Comparison of ENCODE assay signal across 8 mouse cellular contexts in the genomic region with DNA sequence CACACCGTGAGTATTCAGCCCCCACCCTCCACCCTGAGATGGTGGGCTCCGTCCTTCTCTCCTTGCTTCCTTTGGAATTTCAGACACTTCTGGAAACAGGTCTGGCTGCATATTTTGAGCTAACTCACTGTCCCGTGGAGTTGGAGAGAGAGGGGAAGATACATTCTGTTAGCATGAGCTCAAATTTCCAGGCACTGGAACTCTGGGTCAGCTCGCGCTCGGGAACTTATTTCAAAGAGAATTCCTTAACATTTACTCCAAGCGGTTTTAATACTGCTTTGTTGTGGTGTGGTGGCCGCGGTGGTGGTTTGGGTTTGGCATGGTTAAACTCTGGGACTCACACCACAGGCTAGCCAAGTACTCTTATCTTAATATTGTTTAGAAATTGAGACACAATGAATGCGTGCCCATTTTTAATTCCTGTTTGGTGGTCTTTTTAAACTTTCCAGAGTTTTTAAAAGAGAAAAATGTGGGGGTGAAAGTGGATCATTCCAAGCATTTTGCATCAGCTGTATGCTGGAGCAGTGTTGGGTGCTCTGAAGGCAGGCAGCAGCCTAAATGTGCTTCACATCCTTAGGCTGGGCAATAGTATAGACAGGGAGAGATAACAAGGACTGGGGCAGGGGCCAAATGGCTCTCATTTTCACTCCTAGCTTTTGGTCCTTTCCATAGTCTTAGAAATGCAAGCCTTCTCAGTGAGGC.
A peak's percentile ranks its signal among the peaks of the same experiment; 100 is the strongest.
DNase-seq lines count a peak whose midpoint lies in the region; ATAC-seq lines count a peak whose summit lies in the region.

No protein-coding gene starts in this region.

- H3K4me2 ChIP-seq in heart, embryonic 16.5 days (ENCODE audit: low read depth, low read length), result peak overlapping the region; percentile 77
- peak overlapping the region; percentile 59 for H3K4me2 ChIP-seq in liver, embryonic 13.5 days

- peaks cover 27% of the 10 kb centered on the region for H3K36me3 ChIP-seq in heart, embryonic 16.5 days (ENCODE audit: control insufficient read depth, insufficient read depth)
- H3K36me3 ChIP-seq in liver, embryonic 13.5 days, result peaks cover 24% of the 10 kb centered on the region

- H3K4me1 ChIP-seq in heart, embryonic 16.5 days (ENCODE audit: control insufficient read depth, insufficient read depth, low read length), result peaks cover 25% of the 10 kb centered on the region
- no peaks in the 10 kb centered on the region for H3K4me1 ChIP-seq in liver, embryonic 13.5 days (replicated peaks)

- no peaks in the 10 kb centered on the region for H3K27me3 ChIP-seq in heart, embryonic 16.5 days (ENCODE audit: control insufficient read depth, insufficient read depth, low read length)
- H3K27me3 ChIP-seq in liver, embryonic 13.5 days, result peaks cover 36% of the 10 kb centered on the region

- DNase-seq in 3T3-L1 (ENCODE audit: low read depth, low spot score), result peak; percentile 3
- peak; percentile 82 for DNase-seq in Muller cell, postnatal 12 days (ENCODE audit: inconsistent ontology term)
- DNase-seq in liver, embryonic 13.5 days, result no peak
- DNase-seq in adrenal gland, adult 18-20 months (ENCODE audit: low spot score in 2 of 2), result no peak
- no peak for DNase-seq in cerebellum, postnatal 36 days
- DNase-seq in thymus, adult 18-20 months, result no peak
- DNase-seq in left cerebral cortex, adult 9 months (ENCODE audit: low spot score in 2 of 2), result no peak

- peak overlapping the region; percentile 76 for H3K9ac ChIP-seq in heart, embryonic 16.5 days (ENCODE audit: low read length)
- H3K9ac ChIP-seq in liver, embryonic 13.5 days, result peak overlapping the region; percentile 22; the same call in 1 of the 2 replicates

- H3K9me3 ChIP-seq in heart, embryonic 16.5 days (replicated peaks; ENCODE audit: control insufficient read depth, low read length), result no peaks in the 10 kb centered on the region
- no peaks in the 10 kb centered on the region for H3K9me3 ChIP-seq in liver, embryonic 13.5 days (replicated peaks)

- peak overlapping the region; percentile 62 for H3K4me3 ChIP-seq in heart, embryonic 16.5 days (ENCODE audit: low read length)
- H3K4me3 ChIP-seq in liver, embryonic 13.5 days (replicated peaks), result peak overlapping the region; percentile 46

- peak overlapping the region; percentile 93 for H3K27ac ChIP-seq in heart, embryonic 16.5 days (ENCODE audit: low read length)
- H3K27ac ChIP-seq in liver, embryonic 13.5 days, result peak overlapping the region; percentile 68

- 3% methylated on average over 10 of the region's 10 CpGs for WGBS in heart, embryonic 16.5 days
- 9% methylated on average over 10 of the region's 10 CpGs for WGBS in liver, embryonic 13.5 days (ENCODE audit: insufficient replicate concordance)

- peak; percentile 37 for ATAC-seq in heart, embryonic 16.5 days (replicated peaks; ENCODE audit: extremely low read depth, insufficient read depth, low FRiP score)
- ATAC-seq in liver, embryonic 13.5 days (ENCODE audit: low read depth), result no peak

Comparison
In these comparisons a context has a peak if more than half of its experiments do, and no peak if none do; other contexts are left out.
1. DNase-seq: peak in 3T3-L1 (single experiment) and Muller cell, postnatal 12 days (single experiment); none in liver, embryonic 13.5 days (single experiment), adrenal gland, adult 18-20 months (0 of 2), cerebellum, postnatal 36 days (0 of 2), thymus, adult 18-20 months (0 of 2) and left cerebral cortex, adult 9 months (0 of 2).